Mouse (Mus musculus) right cerebral cortex, postnatal 36 days (tissue): ENCODE data around the gene Rnf157.

Source experiments
- DNase-seq, 2 experiments: peaks; one replicate each; pipeline ENCODE4 v3.0.0; 2022; ENCODE audit warnings: low spot score in 2 of 2, mixed read lengths in 1 of 2

Gene Rnf157

DNA sequence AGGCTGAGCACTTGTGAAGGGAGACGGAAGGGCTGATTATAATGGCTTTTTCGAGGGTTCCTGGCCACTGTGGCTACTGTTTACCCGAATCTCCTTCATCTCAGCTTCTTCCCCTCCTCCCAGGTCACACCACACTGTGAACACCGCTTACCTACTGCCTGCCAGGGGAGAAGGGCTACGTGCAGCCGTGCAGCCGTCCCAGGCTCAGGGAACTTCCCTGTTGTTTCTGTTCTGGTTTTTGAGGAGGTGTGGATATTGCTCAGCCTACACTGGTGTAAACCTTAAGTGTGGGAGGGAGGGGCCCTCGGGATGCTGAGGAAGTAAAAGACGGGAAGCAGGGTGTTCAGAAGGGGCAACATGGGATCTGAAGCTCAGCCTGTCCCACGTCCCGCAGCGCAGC is 75.8 kb downstream of the Rnf157 start:
- DNase-seq = no peak

DNA sequence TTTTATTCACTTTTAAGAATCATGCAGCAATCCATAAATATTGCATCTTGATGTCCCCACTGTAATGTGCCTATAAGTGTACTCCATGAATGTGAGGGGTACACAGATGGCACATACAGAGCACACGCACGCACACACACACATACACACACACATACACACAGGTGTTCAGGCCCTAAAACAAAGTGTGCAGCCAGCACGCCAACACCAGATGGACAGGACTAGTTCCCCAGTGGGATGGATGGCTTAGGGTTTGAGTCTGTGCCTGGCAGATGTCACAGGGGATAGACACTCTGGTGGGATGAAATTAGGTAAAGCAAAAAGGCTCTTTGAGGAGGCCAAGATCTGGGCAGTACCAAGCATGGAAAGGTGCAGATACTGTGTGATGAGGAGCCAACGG is 76.4 kb downstream of the Rnf157 start:
- no peak for DNase-seq

DNA sequence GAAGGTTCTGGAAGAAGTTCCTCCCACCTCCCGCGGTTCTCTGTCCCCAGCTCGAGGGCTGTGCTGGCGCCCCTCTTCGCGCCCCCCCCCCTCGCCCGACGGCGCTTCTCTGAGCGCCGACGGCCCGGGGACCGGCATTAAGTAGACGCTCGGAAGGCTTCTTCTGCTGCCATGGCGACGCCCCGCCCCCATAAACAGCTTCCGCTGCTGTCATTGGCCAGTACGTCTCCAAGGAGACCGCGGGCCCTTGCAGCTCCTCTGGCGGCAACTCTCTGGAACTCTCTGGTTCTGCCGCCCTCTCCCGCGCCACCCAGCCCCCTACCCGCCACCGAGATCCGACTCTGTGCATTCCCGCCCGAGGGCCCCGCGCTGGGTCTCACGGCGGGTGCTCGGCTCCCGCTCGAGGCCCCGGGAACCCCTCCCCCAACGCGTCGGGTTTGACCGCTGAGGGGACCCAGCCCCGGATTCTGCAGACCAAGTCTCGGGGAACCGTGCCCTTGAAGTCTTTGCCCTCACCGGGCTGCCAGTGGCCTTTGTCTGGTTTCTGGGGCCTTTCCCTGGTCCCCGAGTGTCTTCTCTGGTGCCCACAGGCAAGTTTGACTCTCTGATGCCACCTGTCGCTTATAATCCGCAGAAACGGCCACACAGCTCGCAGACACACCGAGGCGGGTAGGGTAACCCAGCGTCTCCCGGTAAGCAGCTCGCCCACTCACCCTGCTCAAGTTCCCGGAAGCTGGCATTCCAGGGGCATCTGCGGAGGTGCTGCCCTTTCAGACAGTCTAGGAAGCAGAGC is 77.4 kb downstream of the Rnf157 start, which contains the start of gene Foxj1:
Foxj1 (minus strand) TSS at position 156 of the 793 bp plus-strand sequence.
- peak; percentile 95 to 96 for DNase-seq

DNA sequence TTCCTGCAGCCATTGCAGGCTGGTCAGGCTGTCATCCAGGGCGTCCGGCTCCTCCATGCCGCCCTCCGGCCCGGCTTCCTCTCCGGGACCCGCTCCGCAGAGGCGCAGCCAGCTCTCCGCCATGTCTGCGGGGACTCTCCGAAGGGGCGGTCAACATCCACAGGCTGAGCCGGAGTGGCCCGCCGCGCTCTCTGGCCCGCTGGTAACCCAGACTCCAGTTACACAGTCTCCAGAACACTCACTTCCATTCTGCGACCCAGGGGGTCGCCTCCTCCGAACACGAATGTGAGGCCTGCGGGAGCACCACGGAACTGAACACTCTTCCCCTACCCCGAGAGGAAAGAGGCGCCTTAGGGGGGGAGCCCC is 78.4 kb downstream of the Rnf157 start:
- no peak for DNase-seq

DNA sequence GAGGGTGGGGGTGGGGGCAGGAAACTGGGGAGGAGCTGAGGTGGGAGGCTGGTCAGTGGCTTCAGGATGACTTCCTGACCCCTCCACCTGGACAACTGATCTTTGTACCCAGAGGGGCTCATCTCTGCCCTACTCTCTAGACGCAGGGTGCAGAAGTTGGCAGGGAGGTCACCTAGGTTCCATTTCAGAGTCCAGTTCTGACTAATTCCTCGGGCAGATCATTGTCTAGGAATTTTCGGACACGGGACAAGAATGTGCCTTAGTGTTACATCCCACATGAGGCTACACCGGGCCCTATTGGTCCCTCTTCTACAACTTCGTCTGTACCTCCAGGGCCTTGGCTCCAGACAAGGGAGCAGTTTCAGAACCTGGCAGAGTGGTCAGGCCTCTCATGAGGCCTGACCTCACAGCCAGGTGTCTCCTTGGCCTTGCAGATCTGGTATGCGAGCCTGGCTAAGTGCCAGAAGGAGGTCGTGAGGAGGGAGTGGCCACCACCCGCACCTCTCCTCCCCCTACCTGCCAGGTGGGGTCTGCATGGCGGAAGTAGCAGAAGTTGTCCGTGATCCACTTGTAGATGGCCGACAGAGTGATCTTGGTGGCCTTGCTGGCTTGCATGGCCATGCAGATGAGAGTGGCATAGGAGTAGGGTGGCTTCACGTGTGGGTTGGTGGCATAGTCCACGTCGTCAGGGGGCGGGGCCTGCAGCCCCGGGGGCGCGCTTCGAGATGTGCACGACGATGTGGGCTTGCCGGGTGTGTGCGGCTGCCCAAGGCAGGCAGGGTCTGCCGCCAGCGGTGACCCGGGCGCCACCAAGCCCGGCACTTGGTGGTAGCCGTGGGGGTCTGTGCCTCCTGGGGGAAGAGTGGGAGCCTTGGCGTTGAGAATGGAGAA is 79.1 kb downstream of the Rnf157 start:
- DNase-seq = no peak

DNA sequence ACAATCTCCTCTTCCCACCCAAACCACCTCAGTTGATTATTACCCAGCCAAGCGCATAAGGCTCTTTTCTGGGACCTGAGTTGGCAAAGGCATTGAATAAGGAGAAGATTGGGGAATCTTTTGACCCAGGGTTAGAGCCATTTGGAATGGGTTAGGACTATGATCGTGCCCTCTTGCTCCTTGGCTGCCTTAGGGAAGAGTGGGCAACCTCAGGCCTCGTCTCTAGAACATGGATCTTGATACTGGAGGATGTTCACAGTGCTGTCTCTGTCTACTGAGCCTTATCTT is 79.9 kb downstream of the Rnf157 start:
- no peak for DNase-seq

DNA sequence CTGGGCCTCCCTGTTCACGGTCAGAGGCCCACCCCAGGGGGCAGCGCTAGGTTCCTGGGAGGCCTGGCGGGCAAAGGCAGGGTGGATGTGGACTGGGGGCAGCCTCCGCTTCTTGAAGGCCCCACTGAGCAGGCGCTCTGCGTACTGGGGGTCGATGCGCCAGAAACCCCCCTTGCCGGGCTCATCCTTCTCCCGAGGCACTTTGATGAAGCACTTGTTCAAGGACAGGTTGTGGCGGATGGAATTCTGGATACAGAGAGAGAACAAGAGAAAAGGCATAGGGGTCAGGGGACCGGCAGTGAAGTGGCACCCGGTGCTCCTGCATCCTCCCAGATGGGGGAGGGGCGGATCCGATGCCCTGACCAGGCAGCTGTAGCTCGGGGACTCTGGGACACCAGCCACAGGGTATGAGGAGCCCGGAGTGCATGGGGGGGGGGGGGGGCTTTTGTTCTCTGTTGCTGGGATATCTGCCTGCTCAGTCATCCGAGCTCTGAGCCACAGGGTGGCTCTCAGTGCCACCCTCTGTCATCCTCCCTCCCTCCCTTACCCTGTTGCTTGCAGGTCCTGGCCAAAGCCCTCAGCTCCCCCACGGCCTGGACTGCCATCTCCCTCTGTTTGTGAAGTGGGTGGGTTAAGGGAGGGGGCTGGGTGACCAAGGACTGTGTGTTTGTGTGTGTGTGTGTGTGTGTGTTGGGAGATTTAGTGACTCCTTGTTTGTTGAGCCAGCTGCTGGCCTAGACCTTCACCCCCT is 80.4 kb downstream of the Rnf157 start:
- no peak for DNase-seq

DNA sequence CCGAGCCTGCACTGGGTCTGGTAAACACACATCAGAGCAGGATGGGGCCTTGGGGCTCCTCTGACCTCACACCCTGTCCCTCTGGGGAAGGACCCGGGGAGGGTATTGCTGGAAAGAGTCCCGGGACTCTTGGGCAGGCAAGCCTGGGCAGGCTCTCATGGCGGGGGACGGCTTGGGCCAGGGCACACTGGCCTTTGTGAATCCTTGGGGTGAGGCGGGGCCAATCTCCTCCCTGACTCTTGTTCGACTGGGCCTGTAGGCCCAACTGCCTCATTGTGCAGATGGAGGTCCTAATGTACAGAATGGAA is 82.7 kb downstream of the Rnf157 start:
- DNase-seq = no peak

DNA sequence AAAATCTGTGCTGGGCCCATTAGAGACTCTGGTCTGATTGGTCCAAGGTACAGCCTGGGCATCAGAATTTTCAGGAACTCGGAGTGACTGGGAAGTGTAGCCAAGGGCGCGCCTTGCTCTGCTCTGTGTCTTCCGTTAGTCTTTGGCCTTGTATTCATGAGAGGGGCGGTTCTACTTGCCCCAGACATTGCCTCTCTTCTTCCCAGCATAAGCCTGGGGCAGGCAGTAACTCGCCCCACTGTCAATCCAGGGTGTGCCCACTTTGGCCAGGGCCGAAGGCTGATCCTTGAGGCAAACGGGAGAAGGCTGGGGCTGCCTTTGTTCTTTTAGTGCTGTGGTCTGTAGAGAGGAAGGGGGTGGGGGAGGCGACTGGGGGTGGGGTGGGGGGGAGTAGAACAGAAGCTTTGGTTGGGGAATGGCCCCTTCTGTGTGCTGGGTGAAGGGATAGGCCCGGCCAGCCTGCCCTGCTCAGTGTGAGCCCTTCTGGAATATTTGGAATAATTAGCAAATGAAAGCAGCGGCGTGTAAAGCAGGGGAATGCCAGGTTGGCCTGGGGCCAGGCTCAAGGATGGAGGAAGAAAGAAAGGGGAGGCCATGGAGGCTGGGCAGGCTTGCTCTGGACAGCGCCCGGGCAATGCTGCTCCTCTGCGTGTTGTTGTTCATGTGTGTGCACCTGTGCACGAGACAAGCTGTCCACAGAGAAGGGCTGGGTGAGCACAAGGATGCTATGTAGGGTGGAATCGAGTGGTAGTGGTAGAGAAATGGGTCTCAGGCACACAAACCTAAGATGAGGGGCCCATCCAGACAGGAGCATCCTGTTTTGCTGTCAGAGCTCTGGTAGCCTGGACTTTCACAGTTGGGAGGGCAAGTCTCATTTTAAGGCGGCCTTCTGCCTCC is 83.3 kb downstream of the Rnf157 start:
- DNase-seq = no peak

DNA sequence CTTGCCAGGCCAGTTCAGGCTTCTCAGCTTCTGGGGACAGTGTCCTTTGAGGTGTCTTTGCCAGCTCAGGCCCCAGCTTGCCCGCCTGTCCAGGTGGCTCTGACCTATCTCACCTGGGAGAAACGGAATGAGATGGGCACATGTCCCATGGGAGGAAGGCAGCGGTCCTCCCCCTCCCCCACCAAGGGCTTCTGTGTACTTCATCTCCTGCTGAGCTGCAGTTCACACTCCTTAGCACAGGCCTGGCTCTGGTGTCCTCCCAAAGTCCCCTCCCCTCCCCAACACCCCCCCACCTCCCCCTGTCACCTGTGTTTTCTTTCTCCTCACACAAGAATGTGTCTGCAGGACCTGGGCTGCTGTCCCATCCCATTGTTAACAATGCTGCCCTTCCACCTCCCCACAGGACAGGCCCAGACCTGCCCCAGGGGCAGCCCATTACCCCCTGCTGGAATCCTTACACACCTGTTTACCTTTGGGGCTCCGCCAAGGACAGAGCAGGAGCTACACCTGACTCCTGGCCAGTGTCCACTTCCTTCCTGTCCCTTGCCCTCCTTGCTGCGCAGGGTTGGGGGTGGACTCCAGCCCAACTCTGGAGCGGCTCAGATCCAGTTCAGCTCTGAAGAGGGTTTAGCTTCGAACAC is 85.7 kb downstream of the Rnf157 start:
- DNase-seq = no peak

DNA sequence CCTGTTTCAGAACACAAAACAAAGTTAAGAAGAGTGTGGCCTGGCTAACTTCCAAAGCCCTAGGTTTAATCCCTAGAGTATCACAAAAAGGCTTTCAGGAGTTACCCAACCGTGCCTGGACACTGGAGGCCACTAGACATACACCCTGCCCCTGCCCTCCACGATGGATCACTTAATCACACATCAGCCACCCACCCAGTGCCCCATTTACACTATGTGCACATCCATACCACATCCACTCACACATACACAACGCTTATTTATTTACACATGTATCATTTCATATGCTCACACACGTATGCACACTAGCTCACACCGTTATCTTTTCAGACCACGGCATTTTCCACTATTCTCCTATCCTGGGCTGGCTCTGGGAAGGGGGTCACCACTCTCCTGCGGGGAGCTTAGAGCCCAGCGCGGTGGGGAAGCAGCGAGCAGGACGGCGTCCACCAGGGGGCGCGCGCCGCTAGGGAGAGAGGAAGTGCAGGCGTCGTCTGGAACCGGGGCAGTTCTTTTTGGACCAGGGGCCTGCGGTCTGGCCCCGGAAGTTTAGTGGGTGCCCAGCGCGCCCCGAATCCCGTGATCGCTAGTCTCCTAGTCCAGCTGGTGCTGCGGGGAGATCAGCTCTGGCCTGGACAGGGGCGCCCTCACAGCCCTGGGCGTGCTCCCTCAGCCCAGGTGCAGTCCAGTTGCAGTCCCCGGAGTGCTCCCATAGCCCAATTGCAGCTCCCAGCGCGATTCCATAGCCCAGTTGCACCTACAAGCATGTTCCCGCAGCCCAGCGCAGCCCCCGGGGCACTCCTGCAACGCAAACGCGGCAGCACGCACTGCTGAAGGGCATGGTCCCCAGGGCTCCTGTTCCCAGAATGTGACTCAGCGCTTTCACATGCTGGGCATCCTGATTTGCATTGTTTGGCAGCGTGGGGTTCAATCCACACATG is 93.8 kb downstream of the Rnf157 start:
- DNase-seq = peak in 1 of 2 experiments; percentile 58

DNA sequence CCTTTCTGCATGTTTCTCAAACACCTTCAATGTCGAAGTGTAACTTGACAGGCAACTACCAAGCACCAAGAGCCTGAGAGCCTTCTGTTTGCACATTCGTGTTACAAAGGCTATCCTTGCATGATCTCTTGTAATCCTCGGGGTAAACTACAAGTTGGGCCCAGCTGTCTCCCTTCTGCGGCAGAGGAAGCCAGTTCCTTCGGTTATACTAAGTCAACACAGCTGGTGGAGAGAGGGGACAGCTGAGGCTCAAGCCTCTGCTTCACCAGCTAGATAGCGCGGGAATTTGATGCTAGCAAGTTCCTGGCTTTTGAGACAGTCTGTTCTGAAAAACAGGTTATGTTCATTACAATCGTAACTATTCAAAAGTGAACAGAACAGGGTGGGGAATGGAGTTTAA is 100.5 kb downstream of the Rnf157 start:
- DNase-seq = no peak

DNA sequence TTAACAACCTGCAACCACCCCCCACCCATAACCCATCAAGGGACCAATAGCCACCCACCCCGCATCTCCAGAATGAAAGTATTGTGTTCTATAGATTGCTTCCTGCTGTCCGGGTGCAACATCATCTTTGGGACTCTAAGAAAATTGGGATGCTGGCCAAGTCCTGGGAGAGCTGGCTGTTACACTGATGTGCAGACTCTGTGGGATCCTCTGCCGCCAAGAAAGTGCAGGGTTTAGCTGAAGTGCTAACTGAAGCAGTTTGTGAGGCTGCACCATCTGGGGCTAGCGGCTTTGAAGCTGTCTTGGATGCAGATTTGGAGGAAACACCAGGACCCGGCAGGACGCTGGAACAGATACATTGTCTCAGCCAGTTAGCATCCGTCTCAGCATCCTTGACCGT is 101.7 kb downstream of the Rnf157 start:
- no peak for DNase-seq

DNA sequence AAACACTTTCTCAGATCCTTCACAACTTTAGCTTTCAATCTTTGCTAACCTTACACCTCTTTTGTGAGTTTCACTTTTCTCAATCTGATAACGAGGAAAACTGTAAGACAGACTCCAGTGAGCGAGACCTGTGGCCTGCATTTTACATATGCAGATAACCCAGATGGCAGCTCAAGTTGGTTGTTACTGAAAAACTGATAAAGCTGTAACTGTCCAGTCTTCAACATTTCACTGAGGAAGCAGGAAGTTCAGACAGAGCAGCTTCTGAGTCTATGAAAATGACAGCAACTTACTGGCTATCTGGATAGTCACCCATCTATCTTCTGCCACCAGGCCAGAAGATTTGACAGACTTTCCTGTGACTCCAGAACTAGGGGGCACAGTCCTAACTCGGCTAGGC is 103.2 kb downstream of the Rnf157 start:
- DNase-seq = no peak

DNA sequence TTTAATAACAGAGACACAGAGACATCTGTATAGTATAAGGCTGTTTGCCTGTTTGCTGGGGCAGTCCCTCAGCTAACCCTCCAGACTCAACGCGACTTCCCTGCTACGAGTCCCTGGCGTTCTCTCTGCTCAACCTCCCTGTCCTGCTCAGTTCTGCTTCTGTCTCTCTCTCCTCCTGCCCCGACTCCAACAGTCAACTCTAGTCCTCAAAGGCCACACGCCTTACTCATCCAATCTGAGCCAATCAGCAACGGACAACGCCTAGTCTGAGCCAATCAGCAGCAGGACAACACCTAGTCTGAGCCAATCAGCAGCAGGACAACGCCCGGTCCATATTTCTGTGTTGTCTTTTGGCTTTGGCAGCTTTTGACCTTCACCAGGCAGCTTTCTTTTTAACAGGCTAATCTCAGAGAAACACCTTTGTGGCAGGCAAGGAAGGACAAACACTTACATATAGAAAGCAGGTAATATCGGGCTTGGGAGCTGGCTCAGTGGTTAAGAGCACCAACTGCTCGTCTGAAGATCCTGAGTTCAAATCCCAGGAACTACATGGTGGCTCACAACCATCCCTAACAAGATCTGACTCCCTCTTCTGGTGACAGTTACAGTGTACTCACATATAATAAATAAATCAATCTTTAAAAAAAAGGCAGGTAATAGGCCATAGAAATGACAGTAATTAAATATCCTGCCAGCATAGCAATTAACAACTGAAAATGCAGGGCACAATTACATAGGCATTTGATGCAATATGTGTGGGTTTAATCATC is 104.9 kb downstream of the Rnf157 start:
- no peak for DNase-seq

DNA sequence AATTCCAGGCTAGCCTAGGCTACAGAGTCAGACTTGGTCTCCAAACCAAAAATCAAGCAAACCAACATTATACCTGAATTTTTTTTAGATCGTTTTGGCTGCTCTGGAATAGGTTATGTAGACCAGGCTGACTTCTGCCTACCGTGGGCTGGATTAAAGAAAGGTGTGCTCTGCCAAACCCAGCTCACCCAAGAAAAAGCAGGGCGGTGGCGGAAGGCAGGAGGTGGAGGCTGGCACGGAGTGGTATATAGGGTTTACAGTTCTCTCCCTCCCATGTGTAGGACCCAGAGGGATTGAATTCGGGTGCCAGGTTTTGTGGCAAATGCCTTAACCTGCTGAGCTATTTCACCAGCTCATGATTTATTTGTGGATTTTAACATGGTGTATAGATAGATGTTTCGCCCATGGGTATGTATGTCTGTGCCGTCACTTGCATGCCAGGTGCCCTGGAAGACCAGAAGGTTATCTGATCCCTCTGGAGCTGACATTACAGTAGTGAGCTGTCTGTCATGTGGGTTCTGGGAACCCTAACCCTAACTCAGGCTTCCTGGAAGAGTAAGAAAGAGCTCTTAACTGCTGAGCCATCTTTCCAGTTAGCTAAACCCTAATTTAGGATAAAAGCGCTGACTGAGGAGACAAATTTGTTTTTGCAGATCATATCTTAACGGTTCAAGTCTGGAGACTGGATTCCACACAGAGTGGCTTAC is 105.7 kb downstream of the Rnf157 start, which contains the start of gene Exoc7:
Exoc7 (minus strand) TSS at position 215 of the 707 bp plus-strand sequence.
- no peak for DNase-seq

DNA sequence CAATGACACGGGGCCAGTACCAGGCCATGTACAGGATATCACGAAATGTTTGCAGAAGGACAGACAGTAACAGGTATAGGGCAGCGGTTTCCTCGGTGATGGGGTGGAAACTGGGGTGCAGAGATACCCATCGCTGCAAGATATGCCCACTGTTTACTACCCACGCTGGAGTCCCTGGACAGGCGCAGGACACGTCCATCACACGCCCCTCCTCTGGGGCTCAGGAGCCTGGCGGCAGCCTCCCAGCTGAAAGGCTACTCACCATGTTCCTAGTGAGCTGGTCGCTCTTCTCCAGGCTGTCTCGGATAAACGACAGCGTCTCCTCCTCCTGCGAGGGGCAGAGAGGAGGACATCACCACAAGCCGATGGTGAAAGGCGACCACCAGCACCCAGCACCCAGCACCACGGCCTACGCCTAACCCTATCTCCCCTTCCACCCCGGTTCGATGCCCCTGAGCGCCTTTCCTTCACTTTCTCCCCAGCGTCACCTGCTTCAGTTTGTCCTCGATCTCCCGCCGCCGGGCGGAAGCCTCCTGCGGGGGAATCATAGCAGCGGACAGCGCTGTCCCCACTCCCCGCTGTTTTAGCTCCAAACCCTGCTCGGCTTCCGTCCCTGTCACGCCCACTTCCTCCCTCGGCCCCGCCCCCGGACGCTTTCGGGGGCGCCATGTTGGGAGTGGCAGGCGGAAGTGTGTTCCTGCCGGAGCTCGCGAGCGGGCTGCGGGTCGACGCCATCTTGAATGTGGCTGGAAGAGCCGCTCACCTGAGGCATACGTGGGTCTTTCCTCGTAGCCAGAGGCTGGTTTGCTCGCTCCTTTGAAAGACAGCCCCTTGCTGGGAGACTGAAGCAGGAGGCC is 106.5 kb downstream of the Rnf157 start:
- peak; percentile 86 for DNase-seq
